Mouse (Mus musculus): ENCODE data around the gene Wdr91.

The Wdr91 gene

GRCm38 (mm10) chr6:34910371-34911219 is at the start of gene Wdr91:
Gene Wdr91 (minus strand): TSS chr6:34910876.
- peak; percentile 95 for DNase-seq (ENCODE audit: low spot score)

- DNase-seq (ENCODE audit: low spot score) = no peak
Observed at GRCm38 (mm10) chr6:34959131-34959530, 48.5 kb upstream of the Wdr91 start.

GRCm38 (mm10) chr6:34955862-34956241 is 45.2 kb upstream of the Wdr91 start:
- no peak for DNase-seq (ENCODE audit: low spot score)

GRCm38 (mm10) chr6:34954926-34955861 is 44.5 kb upstream of the Wdr91 start:
- DNase-seq (ENCODE audit: low spot score) = peak; percentile 72

GRCm38 (mm10) chr6:34951956-34952667 is 41.4 kb upstream of the Wdr91 start:
- DNase-seq (ENCODE audit: low spot score) = no peak

- no peak for DNase-seq (ENCODE audit: low spot score)
Observed at GRCm38 (mm10) chr6:34951518-34951917, 40.8 kb upstream of the Wdr91 start.

- DNase-seq (ENCODE audit: low spot score) = no peak
Observed at GRCm38 (mm10) chr6:34948461-34948860, 37.8 kb upstream of the Wdr91 start.

- no peak for DNase-seq (ENCODE audit: low spot score)
Observed at GRCm38 (mm10) chr6:34946486-34947079, 35.9 kb upstream of the Wdr91 start.

GRCm38 (mm10) chr6:34943499-34943898 is 32.8 kb upstream of the Wdr91 start:
- DNase-seq (ENCODE audit: low spot score) = no peak

- DNase-seq (ENCODE audit: low spot score) = no peak
Observed at GRCm38 (mm10) chr6:34942446-34942845, 31.8 kb upstream of the Wdr91 start.

GRCm38 (mm10) chr6:34941496-34941895 is 30.8 kb upstream of the Wdr91 start:
- no peak for DNase-seq (ENCODE audit: low spot score)

GRCm38 (mm10) chr6:34939451-34939850 is 28.8 kb upstream of the Wdr91 start:
- no peak for DNase-seq (ENCODE audit: low spot score)

- no peak for DNase-seq (ENCODE audit: low spot score)
Observed at GRCm38 (mm10) chr6:34938929-34939325, 28.3 kb upstream of the Wdr91 start.

- DNase-seq (ENCODE audit: low spot score) = no peak
Observed at GRCm38 (mm10) chr6:34938280-34938928, 27.7 kb upstream of the Wdr91 start.

GRCm38 (mm10) chr6:34936743-34937142 is 26.1 kb upstream of the Wdr91 start:
- no peak for DNase-seq (ENCODE audit: low spot score)

GRCm38 (mm10) chr6:34932633-34933032 is 22.0 kb upstream of the Wdr91 start:
- no peak for DNase-seq (ENCODE audit: low spot score)

- no peak for DNase-seq (ENCODE audit: low spot score)
Observed at GRCm38 (mm10) chr6:34927594-34927993, 16.9 kb upstream of the Wdr91 start.

- peak; percentile 83 for DNase-seq (ENCODE audit: low spot score)
Observed at GRCm38 (mm10) chr6:34927156-34927555, 16.5 kb upstream of the Wdr91 start.

GRCm38 (mm10) chr6:34921941-34922340 is 11.3 kb upstream of the Wdr91 start:
- peak; percentile 66 for DNase-seq (ENCODE audit: low spot score)

GRCm38 (mm10) chr6:34920631-34921030 is 10.0 kb upstream of the Wdr91 start:
- DNase-seq (ENCODE audit: low spot score) = no peak

GRCm38 (mm10) chr6:34919956-34920355 is 9.3 kb upstream of the Wdr91 start, which contains the start of gene Stra8:
Gene Stra8 (plus strand): TSS chr6:34920163.
- no peak for DNase-seq (ENCODE audit: low spot score)

All from embryo, embryonic 10.5 days (tissue).